Mouse (Mus musculus): ENCODE measurements around the gene Trim44.

The Trim44 gene

DNA sequence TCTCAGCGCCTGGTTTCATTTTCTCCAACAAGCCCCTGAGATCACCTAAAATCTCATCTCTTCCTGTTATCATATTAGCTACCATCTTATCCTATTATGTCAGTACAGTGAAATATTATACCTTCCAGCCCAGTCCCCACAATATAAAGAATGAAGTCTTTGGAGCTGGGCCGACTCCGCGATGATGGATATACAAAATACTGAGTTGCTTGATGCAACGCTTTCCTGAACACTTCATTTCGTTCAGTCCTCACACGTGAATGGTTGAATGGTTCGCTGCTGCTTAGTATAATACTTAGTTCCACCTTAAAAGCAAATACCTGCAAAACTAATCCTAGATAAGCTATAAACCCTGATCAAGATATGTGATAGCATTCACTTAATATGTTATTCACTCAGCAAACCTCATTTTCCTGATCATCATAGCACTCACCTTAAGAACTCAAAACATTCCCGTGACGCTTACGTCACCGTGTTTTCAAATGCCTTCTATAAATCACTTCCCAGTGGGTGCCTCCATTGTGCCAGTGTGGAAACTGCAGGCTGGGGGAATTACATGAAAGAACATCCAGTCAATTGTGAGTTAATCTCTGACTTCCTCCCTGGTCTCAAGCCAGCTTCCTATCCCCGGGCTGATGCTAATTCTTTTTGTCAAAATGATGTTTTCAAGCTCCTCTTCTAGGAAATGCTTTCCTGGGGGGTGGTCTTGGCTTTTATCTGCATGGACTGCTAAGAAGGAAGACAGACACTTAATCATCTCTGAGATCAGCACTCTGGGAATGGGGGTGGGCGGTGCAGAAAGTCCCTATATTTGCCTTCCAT, at the start of gene Trim44:
Gene Trim44 (minus strand): TSS at position 466 of the 822 bp plus-strand sequence.
- no peak for DNase-seq (ENCODE audit: extremely low read depth, low read depth)

DNA sequence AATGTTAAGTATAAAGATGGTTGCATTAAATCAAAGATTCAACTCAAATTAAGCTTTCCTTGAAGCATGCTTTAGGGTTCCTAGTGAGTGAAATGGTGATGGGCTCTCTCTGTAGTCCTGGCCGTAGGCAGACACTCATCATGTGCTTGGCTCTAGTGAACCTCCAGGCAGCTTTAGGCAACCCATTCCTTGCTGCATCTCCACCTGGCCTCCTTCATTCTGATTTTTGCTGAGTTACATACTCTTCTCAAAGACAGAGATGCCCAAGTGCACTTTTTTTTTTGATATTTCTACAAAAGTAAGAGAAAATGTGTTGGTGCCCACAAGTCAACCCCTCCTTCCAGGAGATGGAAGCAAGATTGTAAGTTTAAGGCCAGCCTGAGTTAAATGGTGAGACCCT, 47.5 kb upstream of the Trim44 start:
- no peak for DNase-seq (ENCODE audit: extremely low read depth, low read depth)

- DNase-seq (ENCODE audit: extremely low read depth, low read depth): peak; percentile 15
Measured at GRCm38 (mm10) chr2:102453447-102453846, 45.8 kb upstream of the Trim44 start.

GRCm38 (mm10) chr2:102451671-102452549, 44.3 kb upstream of the Trim44 start, which contains the start of gene Fjx1:
Fjx1 (minus strand) TSS chr2:102452499.
- DNase-seq (ENCODE audit: extremely low read depth, low read depth): no peak

- DNase-seq (ENCODE audit: extremely low read depth, low read depth): no peak
Measured at GRCm38 (mm10) chr2:102450761-102451670, 43.4 kb upstream of the Trim44 start.

DNA sequence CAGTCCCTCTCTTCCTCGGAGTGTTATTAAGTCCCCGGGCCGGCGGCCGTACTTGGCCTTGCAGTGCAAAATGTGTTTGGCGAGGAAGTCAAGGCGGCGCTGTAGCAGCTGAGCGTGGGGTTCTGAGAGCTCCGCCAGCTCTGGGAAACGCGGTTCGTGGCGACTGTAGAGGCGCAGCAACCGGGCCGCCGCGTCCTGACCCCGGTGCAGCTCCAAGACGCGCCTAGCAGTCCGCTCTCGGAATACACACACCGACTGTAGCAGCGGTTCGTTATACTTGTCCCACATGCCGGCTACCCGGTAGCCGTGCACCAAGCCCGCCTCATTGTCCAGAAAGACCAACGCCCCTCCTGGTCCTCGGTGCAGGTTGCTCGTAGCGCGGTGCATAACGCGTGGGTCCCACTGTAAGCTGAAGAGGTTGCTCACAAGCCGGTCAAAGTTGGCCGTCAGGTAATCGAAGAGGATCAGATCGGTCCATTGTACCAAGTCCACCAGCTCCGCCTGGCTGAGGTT, 42.7 kb upstream of the Trim44 start:
- no peak for DNase-seq (ENCODE audit: extremely low read depth, low read depth)

DNA sequence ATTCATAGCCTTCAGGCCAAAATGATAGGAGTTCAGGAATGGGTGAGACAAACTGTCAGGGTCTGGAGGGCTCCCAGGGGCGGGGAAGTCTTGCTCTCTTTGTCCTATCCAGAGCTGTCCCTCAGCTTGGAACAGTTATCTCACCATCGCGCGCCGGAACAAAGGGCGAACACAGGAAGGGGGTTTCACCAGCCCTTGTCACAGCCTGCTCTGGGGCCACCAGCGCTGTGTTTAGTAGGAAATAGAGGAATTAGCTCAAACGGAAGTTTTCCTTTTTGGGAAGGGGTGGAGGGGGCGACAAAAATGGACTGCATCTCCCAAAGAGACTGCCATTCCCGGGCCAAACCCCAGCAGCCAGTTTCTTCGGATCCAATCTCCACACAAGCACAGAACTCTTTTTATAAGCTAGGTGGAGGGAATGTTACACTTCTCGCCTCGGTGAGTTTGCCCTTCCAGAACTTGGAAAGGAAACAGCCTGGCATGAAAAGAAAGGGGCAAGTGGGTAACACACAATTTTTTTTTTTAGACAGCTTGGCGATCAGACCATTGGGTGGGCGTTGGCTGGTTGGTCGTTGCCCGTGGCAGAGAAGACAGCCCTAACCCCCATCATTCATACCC, 42.1 kb upstream of the Trim44 start:
- DNase-seq (ENCODE audit: extremely low read depth, low read depth): no peak

- DNase-seq (ENCODE audit: extremely low read depth, low read depth): no peak
Measured at GRCm38 (mm10) chr2:102449056-102449455, 41.4 kb upstream of the Trim44 start.

DNA sequence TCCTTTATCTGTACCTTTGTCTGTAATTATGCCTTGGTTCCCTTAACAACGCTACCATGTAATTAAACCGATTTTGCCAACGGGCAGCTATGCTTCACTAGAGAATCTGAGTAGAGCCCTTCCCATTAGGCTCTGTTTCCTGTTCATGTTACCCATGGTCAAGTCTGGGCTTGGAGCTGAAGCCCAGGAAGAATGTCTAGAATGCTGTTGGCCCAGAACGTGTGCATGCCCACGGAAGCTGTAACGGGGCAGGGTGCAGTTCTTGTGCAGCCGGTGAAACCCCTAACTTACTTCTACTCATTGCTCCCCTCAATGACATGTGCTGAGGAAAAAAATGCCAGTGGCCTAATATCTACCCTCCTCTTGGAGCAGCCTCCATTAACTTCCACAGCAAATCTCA, 40.2 kb upstream of the Trim44 start:
- DNase-seq (ENCODE audit: extremely low read depth, low read depth): no peak

DNA sequence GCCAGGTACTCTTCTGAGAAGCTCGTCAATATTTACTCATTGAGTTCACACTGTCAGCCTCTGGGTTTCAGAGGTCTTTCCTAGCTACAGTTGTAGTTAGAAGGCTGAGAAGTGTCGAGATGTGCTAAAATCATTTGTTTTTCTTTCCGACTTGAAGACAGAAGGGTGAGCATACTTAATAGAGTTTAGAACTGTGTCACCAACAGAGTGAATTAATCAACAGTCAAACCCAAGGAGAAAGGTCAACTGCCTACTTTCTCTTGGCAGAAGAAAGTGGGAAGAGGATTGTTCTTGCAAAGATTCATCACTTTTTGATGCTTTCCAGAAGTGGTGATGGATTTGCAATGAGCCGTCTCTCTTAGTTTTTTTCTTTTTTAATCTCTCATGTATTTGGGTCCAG, 39.2 kb upstream of the Trim44 start:
- no peak for DNase-seq (ENCODE audit: extremely low read depth, low read depth)

- no peak for DNase-seq (ENCODE audit: extremely low read depth, low read depth)
Measured at GRCm38 (mm10) chr2:102437357-102438030, 29.9 kb upstream of the Trim44 start.

GRCm38 (mm10) chr2:102433879-102434278, 26.3 kb upstream of the Trim44 start:
- DNase-seq (ENCODE audit: extremely low read depth, low read depth): no peak

DNA sequence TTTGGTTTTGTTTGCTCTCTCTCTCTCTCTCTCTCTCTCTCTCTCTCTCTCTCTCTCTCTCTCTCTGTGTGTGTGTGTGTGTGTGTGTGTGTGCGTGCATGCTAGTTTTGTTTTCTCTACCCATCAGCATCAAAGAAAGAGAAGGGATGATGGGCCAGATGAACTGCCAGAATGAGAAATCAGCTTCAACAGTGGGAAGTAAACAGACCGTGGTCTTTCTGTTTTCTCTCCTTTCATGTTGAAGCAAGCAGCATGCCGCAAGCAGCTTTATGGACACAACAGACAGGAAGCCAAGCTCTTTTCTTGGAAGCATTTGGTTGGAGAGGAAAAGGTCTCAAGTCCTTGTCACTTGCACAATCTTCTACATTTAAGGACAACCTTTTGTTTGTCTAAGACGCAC, 23.5 kb upstream of the Trim44 start:
- no peak for DNase-seq (ENCODE audit: extremely low read depth, low read depth)

GRCm38 (mm10) chr2:102427974-102428373, 20.3 kb upstream of the Trim44 start:
- no peak for DNase-seq (ENCODE audit: extremely low read depth, low read depth)

GRCm38 (mm10) chr2:102426434-102426833, 18.8 kb upstream of the Trim44 start:
- DNase-seq (ENCODE audit: extremely low read depth, low read depth): no peak

GRCm38 (mm10) chr2:102416149-102416743, 8.6 kb upstream of the Trim44 start:
- DNase-seq (ENCODE audit: extremely low read depth, low read depth): no peak

- DNase-seq (ENCODE audit: extremely low read depth, low read depth): peak; percentile 41
Measured at GRCm38 (mm10) chr2:102412738-102413137, 5.1 kb upstream of the Trim44 start.

- no peak for DNase-seq (ENCODE audit: extremely low read depth, low read depth)
Measured at GRCm38 (mm10) chr2:102410615-102411014, 3.0 kb upstream of the Trim44 start.

- DNase-seq (ENCODE audit: extremely low read depth, low read depth): no peak
Measured at GRCm38 (mm10) chr2:102409741-102410140, 2.1 kb upstream of the Trim44 start.

All from MEL-GATA-1-ER (cell line).